Mouse (Mus musculus): Measurements from ENCODE around the gene Nrap. TPM values are rescaled to one million over a fixed set of nuclear protein-coding genes. Genes with fewer than 3 reads are reported as not detected.

Gene Nrap
- polyA plus RNA-seq, 1 experiment = not detected

DNA sequence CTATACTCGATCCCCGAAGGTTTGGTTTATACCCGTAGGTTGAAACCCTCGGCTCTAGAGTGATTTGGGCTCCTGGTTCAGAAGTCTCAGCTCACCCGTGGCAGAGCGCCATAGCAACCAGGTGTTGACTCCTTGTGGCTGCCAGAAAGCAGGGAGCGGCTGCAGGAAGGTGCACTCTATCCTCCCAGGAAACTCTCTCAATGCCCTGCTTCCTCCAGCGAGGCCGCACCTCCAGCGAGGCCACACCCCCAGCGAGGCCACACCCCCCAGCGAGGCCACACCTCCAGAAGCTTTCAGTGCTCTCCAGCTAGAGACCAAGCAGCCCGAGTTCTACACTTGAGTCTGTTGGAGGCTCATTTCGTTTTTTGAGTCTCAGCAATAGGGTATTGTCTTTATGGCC lies 10.4 kb upstream of the Nrap start:
- WGBS = 61% methylated on average over 14 of the region's 14 CpGs
- Histone ChIP-seq H3K4me1 (ENCODE audit: control insufficient read depth, insufficient read depth, low read length) (0 out of 2 replicates have a peak, but pooled peaks cover 4% of the 10 kb centered on the region), H3K4me3 (ENCODE audit: insufficient read depth, low read depth, low read length) (no peak overlapping the region), H3K27ac (ENCODE audit: insufficient read depth, low read depth, low read length) (no peak overlapping the region)
- TF ChIP-seq POLR2A (IDR thresholded peaks at IDR 0.05; ENCODE audit: insufficient read depth, low read depth, low read length) = no peak
- no peak for TF ChIP-seq CTCF (IDR thresholded peaks at IDR 0.05; ENCODE audit: insufficient read depth, low read depth, low read length)

DNA sequence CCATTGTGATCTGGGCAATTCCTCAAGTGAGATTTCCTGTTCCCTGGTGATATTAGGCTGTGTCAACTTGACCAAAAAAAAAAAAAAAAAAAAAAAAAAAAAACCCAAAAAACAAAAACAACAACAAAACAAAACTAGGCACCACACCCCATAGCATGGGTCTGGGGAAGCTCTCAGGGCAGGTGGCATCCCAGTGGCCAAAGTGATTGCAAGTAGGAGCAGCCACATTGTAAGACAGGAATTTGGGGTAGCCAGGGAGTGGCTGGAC lies 8.6 kb upstream of the Nrap start:
- TF ChIP-seq POLR2A (IDR thresholded peaks at IDR 0.05; ENCODE audit: insufficient read depth, low read depth, low read length) (no peak), CTCF (IDR thresholded peaks at IDR 0.05; ENCODE audit: insufficient read depth, low read depth, low read length) (no peak)
- Histone ChIP-seq H3K4me3 (ENCODE audit: insufficient read depth, low read depth, low read length) (no peak overlapping the region), H3K4me1 (ENCODE audit: control insufficient read depth, insufficient read depth, low read length) (0 out of 2 replicates have a peak, but pooled peaks cover 4% of the 10 kb centered on the region), H3K27ac (ENCODE audit: insufficient read depth, low read depth, low read length) (no peak overlapping the region)

DNA sequence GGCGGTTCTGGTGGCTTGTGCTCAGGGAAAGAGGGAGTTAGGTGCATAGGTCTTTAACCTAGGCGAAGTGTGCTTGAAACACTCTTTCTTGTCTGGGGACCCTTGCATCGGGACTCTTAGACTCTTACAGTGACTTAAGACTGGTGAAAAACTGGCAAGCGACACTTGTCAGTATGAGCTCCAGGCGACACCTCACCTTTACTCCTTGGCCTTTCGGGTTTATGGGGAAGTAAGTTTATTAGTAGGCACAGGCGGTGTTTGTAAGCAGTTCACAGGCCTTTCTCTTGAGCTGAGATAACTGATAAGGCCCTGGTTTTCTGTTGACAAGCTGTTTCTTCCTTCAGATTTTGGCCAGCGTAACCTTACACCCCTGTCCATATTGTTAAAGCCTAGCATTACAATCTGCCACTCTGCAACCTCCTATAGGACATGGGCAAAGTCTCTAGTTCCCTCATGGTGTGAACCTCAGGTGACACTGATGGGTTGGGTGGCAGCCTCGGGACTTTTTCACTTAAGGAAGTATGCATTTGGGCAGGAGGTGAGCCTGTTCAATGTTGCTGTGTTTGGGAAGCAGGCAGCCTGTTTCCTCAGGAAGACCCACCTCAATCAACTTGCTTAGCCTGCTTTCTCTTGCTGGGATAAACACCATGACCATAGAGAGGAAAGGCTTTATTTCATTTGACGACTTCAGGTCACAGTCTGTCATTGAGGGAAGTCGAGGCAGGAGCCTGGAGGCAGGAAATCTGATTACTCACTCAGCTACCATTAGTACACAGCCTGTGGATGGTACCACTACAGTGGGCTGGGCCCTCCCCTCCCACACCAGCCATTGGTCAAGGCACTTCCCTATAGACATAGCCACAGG lies 8.1 kb upstream of the Nrap start:
- 68% methylated on average over 11 of the region's 11 CpGs for WGBS
- no peak overlapping the region for H3K27ac ChIP-seq (ENCODE audit: insufficient read depth, low read depth, low read length)

DNA sequence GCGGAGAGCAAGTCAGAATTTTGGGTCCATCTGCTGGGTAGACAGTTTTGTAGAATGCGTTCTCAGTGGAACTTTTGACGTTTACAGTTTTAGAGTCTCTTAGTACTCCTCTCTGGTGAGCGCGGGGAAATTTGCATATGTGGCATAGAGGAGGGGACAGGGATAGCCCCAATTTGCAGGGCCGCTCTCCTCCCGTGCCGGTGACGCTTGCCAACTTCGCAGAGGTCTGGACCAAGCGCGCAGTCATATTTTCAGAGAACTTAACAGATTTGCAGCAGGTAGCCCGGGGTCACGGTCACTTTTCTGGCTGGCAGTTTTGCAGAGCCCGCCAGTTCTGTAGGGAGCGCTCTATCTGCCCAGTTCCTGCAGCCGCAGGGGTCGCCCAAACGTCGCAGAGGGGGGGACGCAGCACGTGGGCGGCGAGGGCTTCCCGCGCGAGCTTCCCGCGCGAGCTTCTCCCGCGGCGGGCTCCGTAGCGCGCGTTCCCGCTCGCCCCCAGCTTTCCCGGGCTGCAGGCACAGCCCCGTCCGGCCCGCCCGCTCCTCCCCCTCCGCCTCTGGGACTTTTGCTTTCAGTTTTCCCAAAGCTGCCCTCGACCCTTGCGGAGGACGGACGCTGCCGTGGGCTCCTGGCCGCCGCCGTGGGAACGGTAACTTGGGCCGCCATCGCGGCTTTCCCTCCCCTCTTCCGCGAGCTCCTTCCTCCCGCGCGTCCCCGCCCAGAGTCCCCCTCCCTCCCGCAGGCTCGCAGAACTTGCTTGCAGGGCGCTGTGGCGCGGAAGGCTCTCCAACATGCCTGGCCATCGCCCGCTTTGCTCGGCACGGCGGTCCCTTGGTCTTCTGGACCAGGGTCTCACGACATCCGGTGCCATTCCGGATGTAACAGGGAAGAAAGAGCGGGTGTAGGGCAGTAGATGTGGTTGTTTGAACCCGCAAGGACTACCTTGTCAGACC lies 7.1 kb upstream of the Nrap start, which contains the start of gene Casp7:
Casp7 (plus strand) TSS at position 461 of the 953 bp plus-strand sequence.
- TF ChIP-seq POLR2A (IDR thresholded peaks at IDR 0.05; ENCODE audit: insufficient read depth, low read depth, low read length) = 0 out of 2 replicates have a peak, but pooled peaks have one; percentile 14
- TF ChIP-seq CTCF (IDR thresholded peaks at IDR 0.05; ENCODE audit: insufficient read depth, low read depth, low read length) = no peak
- Histone ChIP-seq H3K4me1 (ENCODE audit: control insufficient read depth, insufficient read depth, low read length) (0 out of 2 replicates have a peak, but pooled peaks cover 4% of the 10 kb centered on the region), H3K4me3 (ENCODE audit: insufficient read depth, low read depth, low read length) (peak within 1 kb of the TSS; percentile 71), H3K27ac (ENCODE audit: insufficient read depth, low read depth, low read length) (no peak within 1 kb of the TSS)
- 1% methylated on average over 78 of the region's 78 CpGs for WGBS

More for the DNA sequence above, 8.1 kb upstream of the Nrap start:
- H3K4me1 ChIP-seq (ENCODE audit: control insufficient read depth, insufficient read depth, low read length) = 0 out of 2 replicates have a peak, but pooled peaks cover 4% of the 10 kb centered on the region
- TF ChIP-seq CTCF (IDR thresholded peaks at IDR 0.05; ENCODE audit: insufficient read depth, low read depth, low read length) (no peak), POLR2A (IDR thresholded peaks at IDR 0.05; ENCODE audit: insufficient read depth, low read depth, low read length) (no peak)
- peak overlapping the region; percentile 71 for H3K4me3 ChIP-seq (ENCODE audit: insufficient read depth, low read depth, low read length)

DNA sequence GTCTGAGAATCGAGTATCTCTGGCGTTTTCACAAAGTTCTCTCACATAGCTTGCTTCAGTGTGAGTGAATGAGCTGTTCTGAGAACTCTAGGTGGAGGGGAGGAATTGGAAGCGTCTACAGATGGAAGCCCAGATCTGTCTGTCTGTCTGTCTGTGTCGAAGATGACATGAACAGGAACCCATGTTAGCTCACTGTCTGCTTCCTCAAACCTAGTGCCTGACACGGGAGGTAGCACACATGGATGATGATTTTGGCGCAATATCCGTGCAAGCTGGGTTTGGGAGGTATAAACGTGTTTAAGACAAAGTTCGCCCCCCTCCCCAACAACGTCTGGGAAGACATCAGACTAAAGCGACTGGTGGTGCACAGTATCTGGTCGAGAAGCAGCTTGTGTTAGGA lies 6.4 kb upstream of the Nrap start:
- Histone ChIP-seq H3K4me1 (ENCODE audit: control insufficient read depth, insufficient read depth, low read length) (0 out of 2 replicates have a peak, but pooled peaks cover 4% of the 10 kb centered on the region), H3K4me3 (ENCODE audit: insufficient read depth, low read depth, low read length) (peak overlapping the region; percentile 71; the same call in 1 of the 2 replicates), H3K27ac (ENCODE audit: insufficient read depth, low read depth, low read length) (no peak overlapping the region)
- WGBS = 45% methylated on average over 12 of the region's 12 CpGs
- TF ChIP-seq CTCF (IDR thresholded peaks at IDR 0.05; ENCODE audit: insufficient read depth, low read depth, low read length) = no peak
- TF ChIP-seq POLR2A (IDR thresholded peaks at IDR 0.05; ENCODE audit: insufficient read depth, low read depth, low read length) = no peak

DNA sequence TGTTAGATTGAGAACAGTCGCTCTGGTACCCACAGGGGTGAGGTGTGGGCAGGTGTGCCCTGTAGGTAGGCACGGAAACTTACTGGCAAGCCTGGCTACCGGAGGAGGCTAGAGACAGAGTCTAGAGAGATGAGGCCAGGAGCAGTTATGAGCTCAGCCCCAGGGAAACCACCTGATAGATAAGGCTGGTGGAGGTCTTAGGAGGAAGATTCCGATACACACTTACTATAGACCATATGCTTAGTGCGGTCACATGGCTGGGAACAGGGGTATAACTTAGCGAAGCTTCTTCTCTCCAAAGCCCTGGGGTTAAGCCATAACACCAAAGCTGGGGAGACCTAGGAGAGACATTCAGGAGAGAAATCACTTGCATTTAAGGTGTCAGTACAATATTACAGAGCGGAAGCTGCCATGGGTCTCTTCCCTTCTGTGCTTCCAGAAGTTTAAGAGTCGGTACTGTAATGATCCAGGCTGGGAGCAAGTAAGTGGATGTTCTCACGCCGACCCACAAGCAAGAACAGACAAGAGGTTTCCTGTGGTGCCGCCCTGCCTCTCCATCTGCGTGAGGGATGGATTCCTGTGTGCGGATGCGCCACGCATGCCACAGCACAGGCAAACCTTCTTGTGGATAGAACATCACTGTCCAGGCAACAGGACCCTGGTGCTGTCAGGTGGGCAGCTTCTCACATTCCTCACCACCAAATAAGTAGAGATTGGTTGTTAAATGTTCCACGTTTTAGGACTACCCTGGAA lies 5.5 kb upstream of the Nrap start:
- TF ChIP-seq CTCF (IDR thresholded peaks at IDR 0.05; ENCODE audit: insufficient read depth, low read depth, low read length) = no peak
- TF ChIP-seq POLR2A (IDR thresholded peaks at IDR 0.05; ENCODE audit: insufficient read depth, low read depth, low read length) = no peak
- no peak overlapping the region for H3K4me3 ChIP-seq (ENCODE audit: insufficient read depth, low read depth, low read length)
- H3K4me1 ChIP-seq (ENCODE audit: control insufficient read depth, insufficient read depth, low read length) = 0 out of 2 replicates have a peak, but pooled peaks cover 4% of the 10 kb centered on the region
- WGBS = 94% methylated on average over 16 of the region's 16 CpGs
- H3K27ac ChIP-seq (ENCODE audit: insufficient read depth, low read depth, low read length) = no peak overlapping the region

DNA sequence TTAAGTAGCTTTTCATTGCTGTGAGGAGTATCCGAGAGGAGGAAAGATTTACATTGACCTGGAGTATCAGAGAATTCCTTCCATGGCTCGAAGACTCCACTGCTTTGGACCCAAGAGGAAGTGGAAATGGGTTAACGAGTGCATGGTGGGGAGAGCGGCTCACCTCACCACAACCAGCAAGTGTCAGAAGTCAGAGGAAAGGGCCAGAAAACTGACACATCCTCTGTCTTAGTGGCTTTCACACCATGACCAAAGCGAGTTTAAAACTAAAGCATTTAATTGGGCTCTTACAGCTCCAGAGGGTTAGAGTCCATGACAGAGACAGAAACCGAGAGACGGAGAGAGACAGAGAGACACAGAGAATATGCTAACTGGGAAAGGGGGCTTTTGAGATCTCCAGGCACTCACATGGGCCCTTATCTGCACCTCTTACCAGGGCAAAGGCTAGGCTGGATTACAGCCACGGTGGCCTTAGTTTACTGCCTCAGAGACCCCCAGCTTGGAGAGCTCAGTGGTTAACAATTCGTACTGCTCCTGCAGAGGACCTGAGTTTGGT lies 3.6 kb upstream of the Nrap start:
- Histone ChIP-seq H3K4me1 (ENCODE audit: control insufficient read depth, insufficient read depth, low read length) (0 out of 2 replicates have a peak, but pooled peaks cover 4% of the 10 kb centered on the region), H3K27ac (ENCODE audit: insufficient read depth, low read depth, low read length) (no peak overlapping the region), H3K4me3 (ENCODE audit: insufficient read depth, low read depth, low read length) (no peak overlapping the region)
- 88% methylated on average over 9 of the region's 9 CpGs for WGBS
- TF ChIP-seq POLR2A (IDR thresholded peaks at IDR 0.05; ENCODE audit: insufficient read depth, low read depth, low read length) = no peak
- no peak for TF ChIP-seq CTCF (IDR thresholded peaks at IDR 0.05; ENCODE audit: insufficient read depth, low read depth, low read length)
